Mouse (Mus musculus): ENCODE results near the gene Creb3l4.

Creb3l4 gene

DNA sequence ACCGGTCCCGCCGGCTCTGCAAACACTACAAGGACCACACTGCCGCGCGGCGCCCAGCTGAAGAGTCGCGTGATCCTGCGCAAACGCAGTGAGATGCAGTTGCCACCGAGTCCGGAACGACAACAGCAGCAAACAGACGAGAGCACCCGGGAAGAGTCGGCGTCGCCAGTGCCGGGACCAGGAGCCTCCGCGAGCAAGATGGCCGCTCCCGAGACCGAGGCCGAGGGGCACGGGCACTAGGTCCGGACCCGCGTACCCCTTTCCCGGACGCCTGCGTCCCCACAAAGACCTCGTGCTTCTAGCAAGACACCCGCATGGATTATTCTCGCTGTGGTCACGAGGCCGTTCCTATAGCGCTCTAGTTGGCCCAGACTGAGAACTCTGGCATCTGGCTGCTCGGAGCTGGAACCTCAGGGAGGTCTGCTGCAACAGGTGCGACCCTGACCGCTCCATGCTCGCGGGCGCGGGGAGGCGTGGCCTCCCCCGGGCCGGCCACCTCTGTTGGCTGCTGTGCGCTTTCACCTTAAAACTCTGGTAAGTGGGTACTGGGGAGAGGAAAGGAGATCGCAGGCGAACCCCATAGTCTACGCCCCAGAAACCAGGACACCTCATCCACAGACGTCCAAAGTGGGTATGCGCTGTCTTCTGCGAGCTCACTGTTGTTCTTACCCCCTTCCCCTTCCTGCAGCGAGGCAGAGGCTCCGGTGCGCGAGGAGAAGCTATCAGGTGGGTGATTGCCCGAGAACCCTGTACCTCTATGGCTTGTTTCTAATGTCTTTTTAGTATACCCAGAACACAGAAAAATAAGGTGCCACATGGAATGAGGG, 11.6 kb downstream of the Creb3l4 start, which contains the start of gene Jtb:
Gene Jtb, plus strand, starts transcription at position 91 of the 827 bp plus-strand sequence.
- DNase-seq (ENCODE audit: low spot score) = peak; percentile 85

DNA sequence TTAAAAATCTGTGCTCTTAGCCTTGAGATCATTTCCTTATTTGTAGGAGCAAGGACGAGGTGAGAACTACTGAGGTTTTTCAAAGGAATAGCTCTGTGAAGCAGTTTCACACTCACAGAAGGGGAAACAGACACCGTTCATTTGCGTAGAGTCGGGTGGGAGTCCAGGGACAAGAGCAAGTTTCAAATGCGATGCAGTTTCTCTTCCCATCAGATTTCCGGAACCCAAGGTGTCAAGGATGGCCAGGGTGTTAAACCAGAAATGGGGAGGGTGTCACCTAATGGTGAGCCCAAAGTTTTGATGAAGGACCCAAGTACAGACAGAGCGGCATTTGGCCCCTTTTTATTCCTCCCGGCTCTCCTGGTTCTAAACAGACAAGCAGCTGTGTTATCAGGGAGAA, 12.2 kb downstream of the Creb3l4 start:
- DNase-seq (ENCODE audit: low spot score) = no peak

DNA sequence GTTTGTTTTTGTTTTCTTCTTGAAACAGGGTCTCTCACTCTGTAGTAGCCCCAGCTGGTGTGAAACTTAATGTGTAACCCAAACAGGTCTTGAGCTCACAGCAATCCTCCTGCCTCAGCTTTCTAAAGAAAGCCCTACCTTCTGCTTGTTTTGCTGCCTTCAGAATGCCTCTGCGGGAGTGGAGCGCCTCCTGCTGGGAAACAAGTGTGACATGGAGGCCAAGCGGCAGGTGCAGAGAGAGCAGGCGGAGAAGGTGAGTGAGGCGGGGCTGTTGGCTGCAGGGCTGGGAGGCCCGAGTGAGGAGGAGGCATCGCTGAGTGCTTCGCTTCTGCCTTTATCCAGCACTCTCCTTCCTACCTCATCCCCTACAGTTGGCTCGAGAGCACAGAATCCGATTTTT, 19.0 kb downstream of the Creb3l4 start:
- DNase-seq (ENCODE audit: low spot score) = no peak

DNA sequence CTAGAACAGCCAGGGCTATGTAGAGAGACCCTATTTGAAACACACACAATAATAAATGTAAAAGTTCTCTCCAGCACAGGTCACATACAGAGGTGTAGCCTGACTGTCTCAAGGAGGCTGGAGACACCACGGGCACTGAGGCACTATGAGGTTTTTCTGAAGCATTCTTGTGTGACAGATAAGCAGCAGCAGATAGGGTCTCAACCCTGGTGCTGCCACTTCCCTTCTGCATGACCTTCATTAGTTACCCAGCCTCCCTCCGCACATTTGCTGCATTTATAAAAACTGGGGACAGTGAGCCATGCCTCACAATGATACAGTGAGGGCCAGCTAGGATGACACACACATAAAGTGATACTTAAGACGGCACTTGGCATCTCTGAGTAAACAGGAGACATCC, 20.4 kb downstream of the Creb3l4 start:
- no peak for DNase-seq (ENCODE audit: low spot score)

DNA sequence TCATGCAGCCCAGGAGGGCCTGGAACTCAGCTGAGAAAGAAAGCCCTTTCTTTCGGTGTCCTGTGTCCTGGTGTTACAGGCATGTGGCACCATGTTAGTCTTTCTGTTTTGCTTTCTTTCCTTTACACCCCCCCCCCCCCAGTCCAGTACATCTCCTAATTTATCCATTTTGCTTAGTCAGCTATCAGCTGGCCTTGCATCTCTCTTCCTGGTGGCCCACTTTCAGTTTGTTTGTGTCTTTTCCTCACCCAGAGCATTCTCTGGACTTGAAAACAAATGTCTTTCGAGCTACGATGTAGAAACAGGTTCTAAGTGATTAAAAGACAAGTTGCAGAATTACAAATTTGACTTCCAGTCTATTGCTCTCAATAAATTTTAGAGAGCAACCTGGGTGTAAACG, 20.9 kb downstream of the Creb3l4 start:
- no peak for DNase-seq (ENCODE audit: low spot score)

DNA sequence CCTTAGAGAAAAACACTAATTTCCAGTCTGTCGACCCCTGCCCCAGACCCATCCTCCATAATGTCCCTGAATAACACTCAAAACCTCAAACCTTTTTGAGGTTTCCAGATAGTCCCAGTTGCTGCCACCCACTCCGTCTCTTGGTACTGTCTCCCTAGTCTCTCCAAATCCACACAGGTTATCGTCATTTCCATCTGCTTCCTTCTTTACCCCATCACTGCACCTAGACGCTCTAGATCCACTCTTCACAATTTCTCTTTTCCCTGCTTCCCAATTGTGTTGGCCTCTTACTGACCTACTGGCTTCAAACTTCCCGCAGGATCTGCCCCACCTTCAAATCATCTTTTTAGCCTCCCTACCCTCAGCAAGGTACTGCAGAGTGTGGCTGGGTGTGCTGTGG, 22.2 kb downstream of the Creb3l4 start:
- DNase-seq (ENCODE audit: low spot score) = no peak

DNA sequence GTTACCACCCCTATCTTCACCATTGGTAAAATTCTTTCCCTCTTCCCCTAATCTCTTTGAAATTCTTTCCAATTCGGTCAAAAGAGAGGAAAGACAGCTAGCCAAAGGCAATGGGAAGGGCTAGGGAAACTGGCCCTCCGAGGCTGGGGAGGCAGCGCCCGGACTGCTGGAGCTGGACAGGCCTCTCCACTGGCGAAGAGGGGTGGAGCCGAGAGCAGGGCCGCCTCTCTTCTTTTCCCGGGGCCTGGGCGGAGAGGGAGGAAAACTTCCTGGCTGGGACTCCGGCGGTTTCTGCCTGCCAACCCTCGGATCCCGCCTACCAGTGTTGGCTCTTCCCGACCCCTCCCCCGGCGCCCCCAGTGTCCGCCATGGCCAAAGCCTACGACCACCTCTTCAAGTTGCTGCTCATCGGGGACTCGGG, 22.8 kb downstream of the Creb3l4 start:
- no peak for DNase-seq (ENCODE audit: low spot score)

DNA sequence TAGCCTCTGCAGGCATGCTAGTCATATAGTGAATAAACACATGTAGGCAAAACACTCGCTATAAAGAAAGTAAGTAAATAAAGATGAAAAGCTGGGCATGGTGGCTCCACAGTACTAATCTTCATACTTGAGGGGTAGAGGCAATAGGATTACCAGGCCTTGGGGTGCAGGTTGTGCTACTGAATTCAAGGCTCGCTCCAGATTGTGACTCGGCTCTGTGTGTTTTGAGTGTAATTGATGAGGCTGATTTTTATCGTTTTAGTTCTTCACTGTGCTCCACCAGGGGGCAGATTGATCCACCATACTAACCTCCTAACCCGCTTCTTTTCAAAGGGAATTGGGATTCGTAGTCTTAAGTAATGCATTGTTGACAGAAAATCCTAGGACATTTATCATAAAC, 23.2 kb downstream of the Creb3l4 start:
- peak; percentile 62 for DNase-seq (ENCODE audit: low spot score)

DNA sequence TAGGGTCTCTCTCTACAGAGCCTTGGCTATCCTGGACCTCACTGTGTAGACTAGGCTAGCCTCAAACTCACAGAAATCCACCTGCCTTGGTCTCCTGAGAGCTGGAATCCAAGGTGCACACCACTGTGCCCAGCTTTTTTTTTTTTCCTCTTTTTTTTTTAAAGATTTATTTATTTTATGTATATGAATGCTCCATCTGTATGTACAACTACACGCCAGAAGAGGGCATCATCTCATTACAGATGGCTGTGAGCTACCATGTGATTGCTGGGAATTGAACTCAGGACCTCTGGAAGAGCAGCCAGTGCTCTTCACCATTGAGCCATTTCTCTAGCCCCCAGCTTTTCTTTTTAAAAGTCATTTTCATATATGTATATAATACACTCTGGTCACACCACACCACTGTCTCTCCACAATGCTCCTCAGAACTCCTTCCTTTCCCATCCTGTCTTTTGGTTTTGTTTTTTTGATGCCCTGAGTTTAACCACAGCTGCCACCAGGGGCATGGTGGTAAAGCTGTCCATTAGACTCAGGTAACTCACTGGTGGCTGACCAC, 27.4 kb downstream of the Creb3l4 start:
- DNase-seq (ENCODE audit: low spot score) = no peak

DNA sequence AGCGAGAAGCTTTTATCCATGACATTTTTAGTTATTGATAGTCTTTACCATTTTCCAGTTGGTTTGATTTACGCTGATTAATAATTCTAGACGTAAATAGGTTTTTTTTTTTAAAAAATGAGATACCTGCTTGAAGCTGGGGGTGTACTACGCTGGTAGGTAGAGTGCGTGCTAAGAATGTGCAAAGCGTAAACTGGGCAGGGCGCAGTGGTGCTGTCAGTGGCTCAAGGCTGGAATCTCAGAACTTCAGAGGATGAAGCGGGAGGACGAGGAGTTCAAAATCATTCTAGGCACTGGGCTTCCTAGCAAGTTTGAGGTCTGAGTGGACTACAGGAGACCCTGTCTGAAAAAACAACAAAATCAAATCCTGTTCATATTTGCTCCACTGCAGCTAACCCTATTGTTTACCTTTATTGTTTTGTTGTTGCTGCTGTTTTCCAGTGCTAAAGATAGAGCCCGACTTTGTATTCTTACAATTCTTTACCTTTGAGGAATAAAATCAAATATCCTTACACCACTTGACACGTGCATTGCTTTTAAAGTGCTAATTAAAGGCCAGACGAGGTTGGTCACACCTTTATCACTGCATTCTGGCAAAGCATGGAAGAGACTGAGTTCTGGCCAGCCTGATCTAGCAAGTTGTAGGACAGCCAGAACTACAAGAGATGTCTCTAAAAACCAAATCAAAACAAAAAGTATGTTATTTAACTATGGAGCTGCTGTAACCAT, 29.2 kb downstream of the Creb3l4 start:
- DNase-seq (ENCODE audit: low spot score) = no peak

DNA sequence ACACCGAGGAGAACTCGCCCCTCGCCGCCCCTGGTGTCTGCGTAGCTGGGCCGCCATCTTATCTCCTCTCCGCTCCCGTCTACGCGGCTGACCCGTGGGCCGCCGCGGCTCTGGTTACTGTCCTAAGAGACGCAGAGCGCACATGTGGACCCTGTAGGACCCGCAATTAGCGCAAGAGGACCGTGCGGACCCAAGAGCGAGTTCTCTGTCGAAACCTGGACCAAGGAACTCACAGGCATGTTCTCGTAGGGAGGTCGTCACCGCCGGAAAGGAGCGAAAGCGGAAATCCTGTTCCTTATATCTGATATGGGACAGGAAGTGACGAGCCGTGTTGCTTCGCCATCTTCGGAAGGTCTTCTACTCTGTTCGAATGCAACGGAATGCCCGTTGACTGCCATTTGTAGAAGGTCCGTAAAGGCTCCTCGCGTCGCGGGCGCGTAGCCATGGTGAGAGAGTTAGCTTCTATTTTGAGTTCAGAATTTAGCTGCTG, 29.9 kb downstream of the Creb3l4 start, which contains the start of the genes Rps27 and Rab13:
Gene Rps27, minus strand, starts transcription at position 275 of the 490 bp plus-strand sequence.
Gene Rab13, plus strand, starts transcription at position 319 of the 490 bp plus-strand sequence.
- DNase-seq (ENCODE audit: low spot score) = peak; percentile 91

DNA sequence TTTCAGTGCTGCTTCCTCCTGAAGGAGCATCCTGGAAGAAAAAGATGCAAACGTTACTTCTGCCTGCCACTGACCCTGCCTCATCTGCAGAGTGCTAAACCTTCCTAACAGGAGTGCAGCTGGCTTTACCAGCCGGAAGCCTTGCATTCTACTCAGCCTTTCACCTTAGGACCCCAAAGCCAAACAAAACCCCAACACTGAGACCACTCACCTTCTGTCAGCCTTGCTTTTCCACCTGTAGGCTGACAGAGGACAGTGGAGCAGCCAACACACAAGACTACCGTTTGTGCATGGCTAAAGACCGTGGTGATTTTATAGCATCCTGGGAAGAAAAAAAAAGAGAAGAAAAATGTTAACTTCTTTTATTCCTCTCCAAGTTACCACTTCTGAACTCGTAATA, 30.6 kb downstream of the Creb3l4 start:
- no peak for DNase-seq (ENCODE audit: low spot score)

DNA sequence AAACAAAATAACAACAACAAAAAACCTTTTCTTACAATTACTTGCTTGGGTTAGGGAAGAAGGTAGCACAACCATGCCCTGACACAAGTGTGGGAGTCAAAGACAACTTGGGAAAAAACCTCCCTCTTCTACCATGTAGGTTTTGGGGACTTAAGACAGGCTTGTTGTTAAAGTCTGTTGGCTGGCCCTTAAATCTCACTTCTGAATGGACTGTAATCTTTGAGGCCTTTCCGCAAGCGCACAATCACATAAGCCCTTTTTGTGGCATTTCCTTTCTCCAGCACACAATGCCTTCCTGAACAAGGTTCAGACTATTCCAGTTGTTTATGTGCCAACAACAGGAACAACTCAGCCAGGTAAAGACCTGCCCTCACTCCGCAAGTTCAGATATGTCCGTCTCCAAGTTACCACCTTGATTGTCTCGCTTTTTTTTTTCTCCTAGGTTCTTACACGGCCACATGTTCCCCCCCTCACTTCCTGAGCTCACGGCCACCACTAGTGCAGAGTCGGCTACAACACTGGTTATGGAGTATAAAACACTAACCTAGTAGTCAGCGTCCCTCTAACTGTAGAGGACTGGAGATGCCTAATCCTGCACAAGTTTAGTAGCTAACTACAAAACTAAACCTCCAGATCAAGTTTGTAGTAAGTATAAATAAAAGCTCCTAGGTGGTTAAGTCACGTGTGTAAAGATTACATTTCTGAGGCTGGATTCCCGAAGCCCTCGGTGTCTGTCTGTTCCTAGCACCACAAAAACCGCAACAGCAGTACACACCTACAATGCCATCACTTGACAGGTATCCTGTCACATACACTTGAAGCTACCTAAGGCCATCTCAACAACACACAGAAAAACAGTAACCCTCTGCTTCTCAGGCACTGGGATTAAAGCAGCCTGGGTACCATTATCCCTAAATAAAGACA, 31.6 kb downstream of the Creb3l4 start:
- no peak for DNase-seq (ENCODE audit: low spot score)

DNA sequence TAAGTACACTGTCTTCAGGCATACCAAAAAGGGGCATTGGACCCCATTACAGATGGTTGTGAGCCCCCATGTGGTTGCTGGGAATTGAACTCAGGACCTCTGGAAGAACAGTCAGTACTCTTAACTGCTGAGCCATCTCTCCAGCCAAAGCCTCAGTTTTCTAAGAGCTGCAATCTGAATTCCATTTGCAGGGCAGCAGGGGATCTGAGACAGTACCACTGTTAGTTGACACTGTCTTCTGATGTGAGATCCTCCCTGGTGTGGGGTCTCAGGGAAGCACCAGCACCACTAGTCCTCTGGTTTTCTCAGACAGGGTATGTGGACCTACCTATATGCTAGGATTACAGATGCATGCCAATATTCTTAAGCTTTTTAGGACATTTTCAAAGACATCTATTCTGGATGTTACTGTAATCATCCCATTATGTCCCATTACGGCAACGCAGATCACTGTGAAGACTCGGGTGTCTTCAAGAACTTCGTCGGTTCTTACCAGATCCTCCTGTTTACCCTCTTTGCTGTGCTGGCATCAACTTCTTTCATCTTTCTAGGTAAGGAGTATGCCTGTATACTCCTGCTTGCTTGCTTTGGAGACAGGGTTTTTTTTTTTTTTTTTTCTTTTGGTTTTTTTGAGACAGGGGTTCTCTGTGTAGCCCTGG, 33.3 kb downstream of the Creb3l4 start:
- DNase-seq (ENCODE audit: low spot score) = no peak

DNA sequence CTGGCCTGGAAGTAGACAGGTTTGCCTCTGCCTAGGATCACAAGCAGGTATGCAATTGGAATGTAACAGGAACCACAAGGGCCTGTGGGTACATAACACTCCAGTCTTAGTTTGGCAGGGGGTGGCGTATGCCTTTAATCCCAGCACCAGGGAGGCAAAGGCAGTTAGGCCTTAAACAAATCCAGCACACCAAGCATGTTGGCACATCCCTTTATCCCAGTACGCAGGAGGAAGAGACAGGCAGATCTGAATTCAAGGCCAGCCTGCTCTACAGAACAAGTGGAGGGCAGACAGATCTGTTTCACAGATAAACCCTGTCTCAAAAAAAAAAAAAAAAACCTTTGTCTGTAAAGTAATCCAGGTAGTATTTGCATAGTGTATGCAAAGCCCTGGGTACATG, 34.6 kb downstream of the Creb3l4 start:
- no peak for DNase-seq (ENCODE audit: low spot score)

DNA sequence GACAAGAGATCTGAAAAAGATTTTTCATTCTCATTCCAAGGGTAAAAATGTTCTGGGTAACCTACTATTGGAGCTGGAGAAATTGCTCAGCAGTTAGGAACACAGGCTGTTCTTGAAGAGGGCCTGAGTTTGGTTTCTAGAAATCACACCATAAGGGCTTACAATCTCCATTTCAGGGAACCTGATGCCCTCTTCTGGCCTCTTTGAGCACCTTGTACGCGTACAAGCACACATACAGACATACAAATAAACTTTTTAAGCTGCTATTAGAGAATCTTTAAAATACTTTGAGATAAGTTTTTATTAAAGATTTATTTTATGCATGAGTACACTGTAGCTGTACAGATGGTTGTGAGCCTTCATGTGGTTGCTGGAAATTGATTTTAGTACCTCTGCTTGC, 38.7 kb downstream of the Creb3l4 start:
- DNase-seq (ENCODE audit: low spot score) = no peak

DNA sequence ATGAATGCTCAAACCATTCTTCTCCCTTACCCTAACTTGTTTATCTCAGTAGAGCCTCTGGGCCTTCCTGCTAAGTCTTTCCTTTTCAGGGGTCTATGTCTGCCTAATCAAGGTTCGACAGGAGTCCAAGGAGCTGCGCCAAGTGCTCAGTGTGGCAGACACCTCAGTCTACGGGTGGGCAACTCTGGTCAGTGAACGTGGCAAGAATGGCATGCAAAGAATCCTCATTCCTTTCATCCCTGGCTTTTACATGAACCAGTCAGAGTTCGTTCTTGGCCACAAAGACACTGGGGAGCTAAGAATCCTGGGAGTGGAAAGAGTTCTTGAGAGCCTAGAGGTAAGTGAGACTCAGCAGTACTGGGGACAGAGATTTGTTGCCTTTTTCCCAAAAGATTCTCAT, 39.7 kb downstream of the Creb3l4 start:
- DNase-seq (ENCODE audit: low spot score) = no peak

DNA sequence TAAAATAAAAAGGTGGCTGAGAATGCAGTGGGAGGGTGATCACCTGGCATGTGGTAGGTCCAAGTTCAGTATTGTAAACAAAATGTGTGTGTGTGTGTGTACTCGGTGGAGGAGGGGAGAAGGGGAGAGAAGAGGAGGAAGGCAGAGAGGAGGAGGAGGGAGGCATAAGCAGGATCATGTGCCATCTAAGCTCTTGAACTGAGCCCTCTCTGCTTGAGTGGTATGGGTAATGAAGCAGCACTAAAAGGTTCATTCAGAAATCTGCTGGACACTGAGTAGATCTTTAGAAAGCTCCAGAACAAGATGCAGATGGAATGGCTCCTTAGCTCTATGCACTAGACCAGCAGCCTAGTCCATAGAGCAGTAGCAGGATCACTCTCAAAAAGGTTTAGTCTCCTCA, 40.4 kb downstream of the Creb3l4 start:
- no peak for DNase-seq (ENCODE audit: low spot score)

DNA sequence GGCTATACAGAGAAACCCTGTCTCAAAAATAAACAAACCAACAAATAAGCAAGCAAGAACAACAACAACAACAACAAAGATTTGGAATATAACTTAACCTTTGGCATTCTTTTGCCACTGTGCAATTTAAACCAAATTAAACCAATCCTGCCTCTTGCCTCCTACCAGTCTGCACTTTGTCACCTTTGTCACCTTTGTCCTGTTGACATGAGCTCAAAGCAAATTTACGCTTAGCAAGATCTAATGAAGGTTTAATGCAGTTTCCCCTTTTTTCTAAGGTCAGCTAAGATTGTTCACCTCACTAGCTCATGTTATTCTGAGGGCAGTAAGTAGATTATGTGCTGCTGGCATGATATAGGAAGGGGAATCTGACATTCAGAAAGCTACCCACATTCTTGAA, 45.8 kb downstream of the Creb3l4 start:
- no peak for DNase-seq (ENCODE audit: low spot score)

DNA sequence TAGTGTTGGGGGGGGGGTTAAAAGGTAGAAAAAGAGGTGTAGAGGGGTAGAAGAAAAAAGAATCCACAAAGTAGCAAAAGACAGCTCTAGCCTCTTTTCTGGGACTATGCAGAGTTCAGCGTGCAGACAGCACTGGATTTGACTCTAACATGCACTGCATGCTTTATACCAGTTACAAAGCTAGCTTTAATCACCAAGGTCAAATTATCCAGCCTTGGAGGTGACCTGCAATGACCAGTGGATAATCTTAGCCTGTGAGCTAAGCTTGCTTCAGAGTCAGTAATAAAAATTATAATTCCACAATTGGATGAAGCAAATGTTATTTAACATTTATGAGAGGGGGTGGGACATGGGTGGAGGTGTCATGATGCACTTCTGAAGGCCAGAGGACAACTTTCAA, 47.7 kb downstream of the Creb3l4 start:
- DNase-seq (ENCODE audit: low spot score) = no peak

DNA sequence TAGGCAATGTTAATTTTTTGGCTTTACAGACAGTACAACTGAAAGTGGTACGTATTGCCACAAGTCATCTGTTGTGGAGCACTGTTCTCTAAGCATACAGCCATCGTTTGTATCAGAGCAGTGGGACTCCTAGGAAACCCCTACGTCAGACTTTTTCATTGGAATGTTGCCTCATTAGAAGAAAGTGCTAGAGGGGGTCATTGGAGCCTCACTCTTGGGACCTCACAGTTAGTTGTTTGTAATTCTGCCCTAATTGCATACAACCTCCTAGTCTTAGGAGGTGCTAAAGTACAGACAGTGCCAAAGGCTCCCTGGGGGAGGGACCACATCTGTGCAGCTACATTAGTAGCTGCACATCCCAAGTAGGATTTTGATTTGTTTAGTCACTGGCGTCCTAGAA, 48.6 kb downstream of the Creb3l4 start:
- DNase-seq (ENCODE audit: low spot score) = no peak
